Mouse (Mus musculus) lung, postnatal 10 days (tissue): Measurements from ENCODE around the gene Rab40c.

Source experiments
- DNase-seq: peaks from one replicate; pipeline ENCODE4 v3.0.0; 2021

Rab40c gene

GRCm38 (mm10) chr17:25919144-25919785 lies at the start of gene Rab40c:
TSS of gene Rab40c (minus strand) at chr17:25919727.
- DNase-seq, result peak; percentile 58

- DNase-seq, result peak; percentile 25
Measured at GRCm38 (mm10) chr17:25968176-25968575, 48.6 kb upstream of the Rab40c start.

GRCm38 (mm10) chr17:25967652-25968051 lies 48.1 kb upstream of the Rab40c start:
- peak; percentile 42 for DNase-seq

- DNase-seq, result no peak
Measured at GRCm38 (mm10) chr17:25964271-25964670, 44.7 kb upstream of the Rab40c start.

GRCm38 (mm10) chr17:25962413-25962905 lies 42.9 kb upstream of the Rab40c start:
- DNase-seq, result no peak

- no peak for DNase-seq
Measured at GRCm38 (mm10) chr17:25961566-25961965, 42.0 kb upstream of the Rab40c start.

GRCm38 (mm10) chr17:25959630-25960467 lies 40.3 kb upstream of the Rab40c start:
- DNase-seq, result no peak

- DNase-seq, result no peak
Measured at GRCm38 (mm10) chr17:25958771-25959494, 39.4 kb upstream of the Rab40c start.

GRCm38 (mm10) chr17:25957586-25958051 lies 38.1 kb upstream of the Rab40c start:
- DNase-seq, result no peak

GRCm38 (mm10) chr17:25956631-25957030 lies 37.1 kb upstream of the Rab40c start:
- DNase-seq, result no peak

- no peak for DNase-seq
Measured at GRCm38 (mm10) chr17:25956201-25956600, 36.7 kb upstream of the Rab40c start.

GRCm38 (mm10) chr17:25955736-25956135 lies 36.2 kb upstream of the Rab40c start:
- no peak for DNase-seq

GRCm38 (mm10) chr17:25954671-25955070 lies 35.1 kb upstream of the Rab40c start:
- DNase-seq, result no peak

- no peak for DNase-seq
Measured at GRCm38 (mm10) chr17:25953161-25953560, 33.6 kb upstream of the Rab40c start.

GRCm38 (mm10) chr17:25951803-25952623 lies 32.5 kb upstream of the Rab40c start, which contains the start of gene A930017K11Rik:
TSS of gene A930017K11Rik (minus strand) at chr17:25952565.
- peak; percentile 18 for DNase-seq

GRCm38 (mm10) chr17:25951225-25951802 lies 31.8 kb upstream of the Rab40c start:
- peak; percentile 32 for DNase-seq

- no peak for DNase-seq
Measured at GRCm38 (mm10) chr17:25950706-25951105, 31.2 kb upstream of the Rab40c start.

GRCm38 (mm10) chr17:25949981-25950380 lies 30.5 kb upstream of the Rab40c start:
- DNase-seq, result no peak

- DNase-seq, result no peak
Measured at GRCm38 (mm10) chr17:25948051-25948450, 28.5 kb upstream of the Rab40c start.

- DNase-seq, result no peak
Measured at GRCm38 (mm10) chr17:25947576-25947975, 28.0 kb upstream of the Rab40c start.

- no peak for DNase-seq
Measured at GRCm38 (mm10) chr17:25946891-25947290, 27.4 kb upstream of the Rab40c start.

- DNase-seq, result no peak
Measured at GRCm38 (mm10) chr17:25946349-25946748, 26.8 kb upstream of the Rab40c start.
